Mouse (Mus musculus) neural tube, embryonic 13.5 days (tissue): ENCODE data around the gene Crlf2. TPM values are rescaled to one million over a fixed set of nuclear protein-coding genes. Genes with fewer than 3 reads are reported as not detected.
A peak's percentile ranks its signal among the peaks of the same experiment; 100 is the strongest.

ENCODE experiments used
- ATAC-seq: fragments of 200-750 bp; cut with Nextera tagmentation; 2 replicates; pipeline ENCODE4 v1.8.0; 2017; ENCODE audit warnings: low read depth, mild to moderate bottlenecking, moderate TSS enrichment, moderate library complexity
- H3K27ac ChIP-seq: fragments of 300-500 bp; sonication (generic); replicated peaks from 2 replicates; pipeline ENCODE4 v1.5.1; 2015; ENCODE audit warnings: moderate library complexity, mild to moderate bottlenecking, inconsistent platforms
- H3K27me3 ChIP-seq: fragments of 300-500 bp; sonication (generic); 2 replicates; pipeline ENCODE4 v1.6.1; 2015; ENCODE audit warnings: mild to moderate bottlenecking, inconsistent platforms
- H3K36me3 ChIP-seq: fragments of 300-500 bp; sonication (generic); 2 replicates; pipeline ENCODE4 v1.6.1; 2015; ENCODE audit warnings: mild to moderate bottlenecking, inconsistent platforms
- H3K4me1 ChIP-seq: fragments of 300-500 bp; sonication (generic); replicated peaks from 2 replicates; pipeline ENCODE4 v1.6.1; 2015; ENCODE audit warnings: inconsistent platforms
- H3K4me2 ChIP-seq: fragments of 300-500 bp; sonication (generic); 2 replicates; pipeline ENCODE4 v1.6.1; 2015; ENCODE audit warnings: inconsistent platforms, mild to moderate bottlenecking, moderate library complexity
- H3K4me3 ChIP-seq: fragments of 300-500 bp; sonication (generic); 2 replicates; pipeline ENCODE4 v1.5.1; 2015; ENCODE audit warnings: mild to moderate bottlenecking, inconsistent platforms
- H3K9ac ChIP-seq: fragments of 300-500 bp; sonication (generic); 2 replicates; pipeline ENCODE4 v1.6.1; 2015; ENCODE audit warnings: moderate library complexity, mild to moderate bottlenecking, inconsistent platforms
- H3K9me3 ChIP-seq: fragments of 300-500 bp; sonication (generic); 2 replicates; pipeline ENCODE4 v1.6.1; 2016; ENCODE audit warnings: inconsistent platforms
- WGBS: fragments of 180-500 bp; shearing (Covaris S2); methylation state at CpG from one replicate; pipeline ENCODE4 v1.1.7; 2015; 5-methylcytosine and 5-hydroxymethylcytosine counted together
- polyA plus RNA-seq: library from polyadenylated mRNA; unstranded; fragments of >200 nt; fragmentation: Nextera tagmentation; extraction: Ambion mirVana; gene quantifications from 2 replicates; pipeline ENCODE4 v1.2.1, GENCODE M21; 2015

Crlf2 gene
- 10.7 and 14.6 TPM in 2 replicates for polyA plus RNA-seq

GRCm38 (mm10) chr5:109558404-109559160, at the start of gene Crlf2:
Gene Crlf2, minus strand, starts transcription at chr5:109558993.
- Histone ChIP-seq H3K27ac (peak within 1 kb of the TSS; percentile 98), H3K4me1 (no peaks in the 10 kb centered on the region), H3K4me2 (peak within 1 kb of the TSS; percentile 57), H3K27me3 (no peaks in the 10 kb centered on the region), H3K4me3 (peak within 1 kb of the TSS; percentile 62), H3K36me3 (peaks cover 24% of the 10 kb centered on the region), H3K9ac (peak within 1 kb of the TSS; percentile 76), H3K9me3 (peaks cover 25% of the 10 kb centered on the region)
- ATAC-seq: peak; percentile 58
- under 1% methylated on average over 66 of the region's 73 CpGs for WGBS

DNA sequence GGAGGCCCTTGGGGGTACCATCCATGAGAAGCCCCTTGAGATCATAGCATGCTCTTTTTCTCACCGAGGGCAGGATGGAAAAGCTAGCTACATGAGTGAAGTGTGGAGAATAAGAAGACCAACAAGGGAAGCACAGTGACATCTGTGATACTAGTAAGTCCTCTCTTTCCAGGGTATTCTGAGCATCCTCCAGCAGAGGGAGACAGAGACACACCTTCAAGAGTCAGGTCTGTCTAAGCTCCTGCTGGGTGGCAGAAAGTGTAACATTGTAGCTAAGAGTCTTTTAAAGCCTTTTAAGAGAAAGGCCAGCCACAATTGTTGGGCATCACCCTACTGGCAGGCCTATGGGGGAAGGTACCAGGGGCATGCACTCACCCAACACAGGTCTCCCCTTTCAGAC, 43.8 kb upstream of the Crlf2 start:
- 51% methylated on average over 1 of the region's 1 CpGs for WGBS
- ATAC-seq: no peak
- Histone ChIP-seq H3K4me2 (no peak overlapping the region), H3K36me3 (no peaks in the 10 kb centered on the region), H3K9me3 (peaks cover 9% of the 10 kb centered on the region; the same call in 1 of the 2 replicates), H3K9ac (no peak overlapping the region), H3K4me3 (no peak overlapping the region), H3K27ac (no peak overlapping the region), H3K27me3 (no peaks in the 10 kb centered on the region), H3K4me1 (no peaks in the 10 kb centered on the region)

GRCm38 (mm10) chr5:109601080-109601479, 42.3 kb upstream of the Crlf2 start:
- H3K4me2 ChIP-seq: no peak overlapping the region
- H3K4me1 ChIP-seq: no peaks in the 10 kb centered on the region
- no peak overlapping the region for H3K9ac ChIP-seq
- H3K27me3 ChIP-seq: no peaks in the 10 kb centered on the region
- no peak overlapping the region for H3K4me3 ChIP-seq
- 19% methylated on average over 3 of the region's 3 CpGs for WGBS
- no peak for ATAC-seq
- peaks cover 9% of the 10 kb centered on the region; the same call in 1 of the 2 replicates for H3K9me3 ChIP-seq
- no peaks in the 10 kb centered on the region for H3K36me3 ChIP-seq
- no peak overlapping the region for H3K27ac ChIP-seq

GRCm38 (mm10) chr5:109598876-109599275, 40.1 kb upstream of the Crlf2 start:
- Histone ChIP-seq H3K9ac (no peak overlapping the region), H3K4me3 (no peak overlapping the region), H3K27ac (no peak overlapping the region), H3K36me3 (no peaks in the 10 kb centered on the region), H3K27me3 (no peaks in the 10 kb centered on the region), H3K4me1 (no peaks in the 10 kb centered on the region), H3K4me2 (no peak overlapping the region), H3K9me3 (peaks cover 9% of the 10 kb centered on the region; the same call in 1 of the 2 replicates)
- ATAC-seq: no peak

GRCm38 (mm10) chr5:109596647-109597046, 37.9 kb upstream of the Crlf2 start:
- no peaks in the 10 kb centered on the region for H3K27me3 ChIP-seq
- H3K4me2 ChIP-seq: no peak overlapping the region
- peaks cover 8% of the 10 kb centered on the region; the same call in 1 of the 2 replicates for H3K9me3 ChIP-seq
- WGBS: 44% methylated on average over 5 of the region's 5 CpGs
- H3K27ac ChIP-seq: no peak overlapping the region
- H3K4me1 ChIP-seq: no peaks in the 10 kb centered on the region
- H3K9ac ChIP-seq: no peak overlapping the region
- H3K4me3 ChIP-seq: no peak overlapping the region
- H3K36me3 ChIP-seq: no peaks in the 10 kb centered on the region
- ATAC-seq: no peak

- H3K9me3 ChIP-seq: no peaks in the 10 kb centered on the region; the same call in 1 of the 2 replicates
- H3K4me3 ChIP-seq: no peak overlapping the region
- no peak overlapping the region for H3K27ac ChIP-seq
- no peak overlapping the region for H3K4me2 ChIP-seq
- 64% methylated on average over 2 of the region's 2 CpGs for WGBS
- H3K4me1 ChIP-seq: no peaks in the 10 kb centered on the region
- H3K27me3 ChIP-seq: no peaks in the 10 kb centered on the region
- no peak for ATAC-seq
- H3K9ac ChIP-seq: no peak overlapping the region
- H3K36me3 ChIP-seq: no peaks in the 10 kb centered on the region
These were observed 4.0 kb upstream of the Crlf2 start for GRCm38 (mm10) chr5:109562829-109563228.

DNA sequence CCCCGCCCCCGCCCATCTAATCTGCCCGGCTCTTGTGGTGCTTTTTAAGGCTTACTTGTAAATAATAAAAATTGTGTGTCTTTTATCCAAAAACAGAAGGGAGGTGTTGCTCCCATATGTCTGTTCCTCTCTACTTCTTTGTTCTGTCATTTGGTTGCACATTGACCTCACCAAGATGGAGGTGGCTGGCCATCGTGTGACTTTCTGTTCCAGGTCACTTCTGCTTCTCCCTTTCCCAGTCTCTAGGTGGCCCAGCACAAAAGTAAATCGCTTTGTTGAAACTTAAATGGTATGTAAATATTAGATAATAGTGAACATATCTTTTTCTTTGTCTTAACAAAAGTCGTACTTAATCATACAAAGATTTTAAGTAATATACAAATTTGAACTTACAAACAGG, 398 bp upstream of the Crlf2 start:
- H3K4me1 ChIP-seq: no peaks in the 10 kb centered on the region
- H3K4me3 ChIP-seq: peak overlapping the region; percentile 62
- peak overlapping the region; percentile 98 for H3K27ac ChIP-seq
- WGBS: 31% methylated on average over 6 of the region's 6 CpGs
- H3K4me2 ChIP-seq: peak overlapping the region; percentile 57
- peak overlapping the region; percentile 76; the same call in 1 of the 2 replicates for H3K9ac ChIP-seq
- H3K36me3 ChIP-seq: peaks cover 22% of the 10 kb centered on the region
- H3K27me3 ChIP-seq: no peaks in the 10 kb centered on the region
- peaks cover 21% of the 10 kb centered on the region for H3K9me3 ChIP-seq
- ATAC-seq: no peak

DNA sequence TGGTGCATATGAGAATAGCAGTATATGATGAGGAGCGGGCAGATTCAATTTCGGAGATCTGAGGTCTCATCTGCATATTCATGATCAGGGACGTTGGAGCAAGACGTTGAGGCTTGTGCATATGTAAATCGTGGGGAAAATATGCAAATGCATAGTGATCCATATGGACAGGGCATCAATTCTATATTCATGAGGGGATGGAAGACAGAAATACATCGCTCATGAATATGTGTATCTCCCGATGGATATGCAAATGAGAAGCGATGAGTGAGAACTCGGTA, 730 bp downstream of the Crlf2 start:
- Histone ChIP-seq H3K9me3 (peaks cover 30% of the 10 kb centered on the region), H3K4me1 (no peaks in the 10 kb centered on the region), H3K27ac (peak overlapping the region; percentile 98), H3K27me3 (no peaks in the 10 kb centered on the region), H3K36me3 (peaks cover 24% of the 10 kb centered on the region), H3K4me3 (peak overlapping the region; percentile 62), H3K9ac (peak overlapping the region; percentile 76), H3K4me2 (peak overlapping the region; percentile 57)
- under 1% methylated on average over 9 of the region's 9 CpGs for WGBS
- peak; percentile 37; the same call in 1 of the 2 replicates for ATAC-seq

GRCm38 (mm10) chr5:109557321-109558122, 1.3 kb downstream of the Crlf2 start:
- under 1% methylated on average over 35 of the region's 35 CpGs for WGBS
- Histone ChIP-seq H3K27ac (peak overlapping the region; percentile 98), H3K4me3 (peak overlapping the region; percentile 62), H3K4me2 (peak overlapping the region; percentile 57), H3K4me1 (no peaks in the 10 kb centered on the region), H3K27me3 (no peaks in the 10 kb centered on the region), H3K9me3 (peaks cover 36% of the 10 kb centered on the region), H3K9ac (peak overlapping the region; percentile 76), H3K36me3 (peaks cover 24% of the 10 kb centered on the region)
- ATAC-seq: peak; percentile 73

- Histone ChIP-seq H3K27ac (peak overlapping the region; percentile 98), H3K4me2 (peak overlapping the region; percentile 57), H3K27me3 (no peaks in the 10 kb centered on the region), H3K4me3 (peak overlapping the region; percentile 62), H3K36me3 (peaks cover 24% of the 10 kb centered on the region), H3K9me3 (peaks cover 40% of the 10 kb centered on the region), H3K4me1 (no peaks in the 10 kb centered on the region), H3K9ac (0 out of 2 replicates have a peak overlapping the region, but pooled peaks have one; percentile 4)
- ATAC-seq: peak; percentile 74
- 7% methylated on average over 40 of the region's 40 CpGs for WGBS
These were observed 2.0 kb downstream of the Crlf2 start for GRCm38 (mm10) chr5:109556591-109557320.

DNA sequence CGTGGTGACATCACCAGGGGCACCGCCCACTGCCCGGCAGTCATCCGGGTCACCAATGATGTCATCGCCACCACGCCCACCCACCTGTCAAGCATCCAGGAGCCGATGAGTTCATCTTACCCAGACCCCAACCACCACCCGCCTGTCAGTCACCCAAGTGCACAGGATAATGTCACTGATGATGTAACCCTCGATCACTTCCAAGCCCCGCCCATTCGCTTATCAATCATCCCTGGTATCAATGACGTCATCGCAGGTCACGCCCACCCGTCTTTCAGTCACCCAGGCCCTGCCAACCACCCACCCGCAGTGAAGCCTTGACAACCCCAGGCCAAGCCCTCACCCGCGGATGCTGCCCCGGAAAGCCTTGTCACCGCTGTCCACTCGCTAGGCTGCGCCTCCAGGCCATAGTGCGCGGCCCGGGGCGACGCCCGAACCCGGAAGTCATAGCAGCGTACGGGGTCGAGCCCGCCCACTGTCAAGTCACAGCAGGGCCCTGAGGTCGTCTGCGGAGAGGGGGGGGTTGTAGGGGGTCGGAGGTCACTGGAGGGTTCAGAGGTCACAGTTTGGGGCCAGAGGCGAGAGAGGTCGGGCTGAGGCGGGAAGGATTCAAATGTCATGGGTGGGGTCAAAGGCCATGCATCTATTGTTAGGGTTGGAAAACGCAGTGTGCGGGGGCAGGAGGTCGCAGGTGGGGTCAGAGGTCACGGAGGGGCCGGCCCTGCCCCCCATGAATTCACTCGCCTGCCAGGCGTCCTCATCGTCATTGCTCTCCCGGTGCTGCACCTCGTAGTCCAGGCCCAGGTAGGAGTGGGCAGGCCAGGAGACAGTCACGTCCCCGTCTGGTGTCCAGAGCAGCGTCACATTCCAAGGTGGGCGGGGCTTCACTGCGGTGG, 2.9 kb downstream of the Crlf2 start:
- Histone ChIP-seq H3K4me3 (peak overlapping the region; percentile 62), H3K4me1 (no peaks in the 10 kb centered on the region), H3K27me3 (no peaks in the 10 kb centered on the region), H3K9ac (no peak overlapping the region), H3K36me3 (peaks cover 30% of the 10 kb centered on the region), H3K4me2 (peak overlapping the region; percentile 57), H3K27ac (peak overlapping the region; percentile 98), H3K9me3 (peaks cover 48% of the 10 kb centered on the region)
- 78% methylated on average over 54 of the region's 54 CpGs for WGBS
- ATAC-seq: peak; percentile 16
